Mouse (Mus musculus) E14TG2a.4 (cell line): Measurements from ENCODE around the gene Esd.

Source experiments
- CTCF ChIP-seq: conservative IDR thresholded peaks from 2 replicates; pipeline ENCODE4 v1.5.1; 2014; ENCODE audit warnings: low read length
- NANOG ChIP-seq: IDR thresholded peaks from 2 replicates; pipeline ENCODE4 v1.6.1; 2014; ENCODE audit warnings: borderline replicate concordance, low read length, mixed read lengths

- TF ChIP-seq CTCF (no peak), NANOG (no peak)
These were observed 647 bp upstream of the Esd start for GRCm38 (mm10) chr14:74731221-74732078.
